Mouse (Mus musculus) cerebellum, adult 9-11 months (tissue): ENCODE data around the gene Gja3.
A peak's percentile ranks its signal among the peaks of the same experiment; 100 is the strongest.

Experiments
- DNase-seq: peaks from one replicate; pipeline ENCODE4 v3.0.0; 2022

Gja3 gene

GRCm38 (mm10) chr14:57057563-57058321 lies at the start of gene Gja3:
Gja3 (minus strand) TSS chr14:57058100.
- no peak for DNase-seq

GRCm38 (mm10) chr14:57107091-57107490 lies 49.2 kb upstream of the Gja3 start:
- DNase-seq = no peak

GRCm38 (mm10) chr14:57105721-57106120 lies 47.8 kb upstream of the Gja3 start:
- DNase-seq = no peak

- DNase-seq = no peak
Measured at GRCm38 (mm10) chr14:57105111-57105510, 47.2 kb upstream of the Gja3 start.

GRCm38 (mm10) chr14:57104106-57105023 lies 46.5 kb upstream of the Gja3 start, which contains the start of gene Gjb2:
Gjb2 (minus strand) TSS chr14:57104702.
- peak; percentile 8 for DNase-seq

- no peak for DNase-seq
Measured at GRCm38 (mm10) chr14:57103711-57104105, 45.8 kb upstream of the Gja3 start.

GRCm38 (mm10) chr14:57103121-57103520 lies 45.2 kb upstream of the Gja3 start:
- no peak for DNase-seq

- no peak for DNase-seq
Measured at GRCm38 (mm10) chr14:57101623-57102022, 43.7 kb upstream of the Gja3 start.

- DNase-seq = no peak
Measured at GRCm38 (mm10) chr14:57095855-57096254, 38.0 kb upstream of the Gja3 start.

GRCm38 (mm10) chr14:57093029-57093428 lies 35.1 kb upstream of the Gja3 start:
- peak; percentile 9 for DNase-seq

- no peak for DNase-seq
Measured at GRCm38 (mm10) chr14:57090001-57090400, 32.1 kb upstream of the Gja3 start.

- DNase-seq = no peak
Measured at GRCm38 (mm10) chr14:57089107-57089506, 31.2 kb upstream of the Gja3 start.

- no peak for DNase-seq
Measured at GRCm38 (mm10) chr14:57084180-57084668, 26.3 kb upstream of the Gja3 start.

- DNase-seq = no peak
Measured at GRCm38 (mm10) chr14:57082863-57083262, 25.0 kb upstream of the Gja3 start.

- DNase-seq = no peak
Measured at GRCm38 (mm10) chr14:57075537-57075936, 17.6 kb upstream of the Gja3 start.

GRCm38 (mm10) chr14:57069906-57070305 lies 12.0 kb upstream of the Gja3 start:
- DNase-seq = peak; percentile 10

GRCm38 (mm10) chr14:57066053-57066452 lies 8.2 kb upstream of the Gja3 start:
- no peak for DNase-seq

- DNase-seq = peak; percentile 6
Measured at GRCm38 (mm10) chr14:57060052-57060451, 2.2 kb upstream of the Gja3 start.

GRCm38 (mm10) chr14:57057204-57057562 lies 717 bp downstream of the Gja3 start:
- no peak for DNase-seq

GRCm38 (mm10) chr14:57052713-57053112 lies 5.2 kb downstream of the Gja3 start:
- DNase-seq = no peak

- no peak for DNase-seq
Measured at GRCm38 (mm10) chr14:57043863-57044262, 14.0 kb downstream of the Gja3 start.

- DNase-seq = no peak
Measured at GRCm38 (mm10) chr14:57041439-57041838, 16.5 kb downstream of the Gja3 start.

GRCm38 (mm10) chr14:57034926-57035498 lies 22.9 kb downstream of the Gja3 start:
- no peak for DNase-seq
